Mouse (Mus musculus) lung, postnatal 0 days (tissue): ENCODE measurements at regions not wholly inside any gene's neighbourhood (a gene's known extent, or its start where the extent isn't known, plus 50 kb on each side); places are given as distances from the start of the nearest gene placed in this dataset.

ENCODE experiments used
- ATAC-seq: fragments of 200-750 bp; cut with Nextera tagmentation; 2 replicates; pipeline ENCODE4 v1.8.0; 2017; ENCODE audit warnings: moderate library complexity
- DNase-seq: peaks from one replicate; pipeline ENCODE4 v3.0.0-alpha.2; 2016; ENCODE audit warnings: low spot score
- H3K27ac ChIP-seq: fragments of 300-500 bp; sonication (generic); 2 replicates; pipeline ENCODE4 v1.5.1; 2014; ENCODE audit warnings: antibody characterized with exemption, mild to moderate bottlenecking, low read length, mixed read lengths
- H3K27me3 ChIP-seq: fragments of 300-500 bp; sonication (generic); replicated peaks from 2 replicates; pipeline ENCODE4 v1.6.1; 2014; ENCODE audit warnings: low read length, mixed read lengths; ENCODE audit not compliant: insufficient read depth
- H3K36me3 ChIP-seq: fragments of 300-500 bp; sonication (generic); 2 replicates; pipeline ENCODE4 v1.6.1; 2014; ENCODE audit warnings: low read length, mixed read lengths; ENCODE audit not compliant: insufficient read depth
- H3K4me1 ChIP-seq: fragments of 300-500 bp; sonication (generic); 2 replicates; pipeline ENCODE4 v1.6.1; 2014; ENCODE audit warnings: antibody characterized with exemption, low read depth, low read length, mixed read lengths; ENCODE audit not compliant: insufficient read depth
- H3K4me2 ChIP-seq: fragments of 300-500 bp; sonication (generic); replicated peaks from 2 replicates; pipeline ENCODE4 v1.6.1; 2014; ENCODE audit warnings: low read depth, mild to moderate bottlenecking, low read length, moderate library complexity, mixed read lengths
- H3K4me3 ChIP-seq: fragments of 300-500 bp; sonication (generic); 2 replicates; pipeline ENCODE4 v1.5.1; 2014; ENCODE audit warnings: low read depth, low read length
- H3K9ac ChIP-seq: fragments of 300-500 bp; sonication (generic); replicated peaks from 2 replicates; pipeline ENCODE4 v1.6.1; 2014; ENCODE audit warnings: low read depth, mild to moderate bottlenecking
- H3K9me3 ChIP-seq: fragments of 300-500 bp; sonication (generic); 2 replicates; pipeline ENCODE4 v1.6.1; 2016; ENCODE audit warnings: low read length, mixed read lengths
- CTCF ChIP-seq: IDR thresholded peaks from 2 replicates; pipeline ENCODE4 v1.5.1; 2016; ENCODE audit warnings: antibody characterized with exemption, mild to moderate bottlenecking
- EP300 ChIP-seq: IDR thresholded peaks from 2 replicates; pipeline ENCODE4 v1.6.1; 2016; ENCODE audit warnings: antibody characterized with exemption, mild to moderate bottlenecking, control low read depth
- WGBS: fragments of 180-500 bp; shearing (Covaris S2); extraction: QIAGEN DNeasy Blood & Tissue Kit; methylation state at CpG from one replicate; pipeline ENCODE4 v1.1.7; 2014; 5-methylcytosine and 5-hydroxymethylcytosine counted together

GRCm38 (mm10) chr5:133991994-133992393, 107.5 kb upstream of the Castor2 start:
- Histone ChIP-seq H3K4me1 (no peaks in the 10 kb centered on the region), H3K9ac (no peak overlapping the region), H3K4me2 (no peak overlapping the region), H3K27ac (no peak overlapping the region), H3K9me3 (no peaks in the 10 kb centered on the region), H3K27me3 (no peaks in the 10 kb centered on the region), H3K4me3 (no peak overlapping the region), H3K36me3 (no peaks in the 10 kb centered on the region)
- 68% methylated on average over 2 of the region's 2 CpGs for WGBS
- ATAC-seq = no peak
- TF ChIP-seq CTCF = no peak
- no peak for DNase-seq

GRCm38 (mm10) chr5:133991556-133991955, 108.0 kb upstream of the Castor2 start:
- H3K4me2 ChIP-seq = no peak overlapping the region
- no peaks in the 10 kb centered on the region for H3K9me3 ChIP-seq
- H3K27me3 ChIP-seq = no peaks in the 10 kb centered on the region
- no peaks in the 10 kb centered on the region for H3K4me1 ChIP-seq
- no peak overlapping the region for H3K9ac ChIP-seq
- DNase-seq (no peak), ATAC-seq (no peak)
- no peak overlapping the region for H3K27ac ChIP-seq
- WGBS = 32% methylated on average over 3 of the region's 3 CpGs
- no peak overlapping the region for H3K4me3 ChIP-seq
- no peaks in the 10 kb centered on the region for H3K36me3 ChIP-seq
- no peak for TF ChIP-seq EP300
- no peak for TF ChIP-seq CTCF

- 10% methylated on average over 14 of the region's 15 CpGs for WGBS
- H3K36me3 ChIP-seq = no peaks in the 10 kb centered on the region
- TF ChIP-seq CTCF (no peak), EP300 (no peak)
- H3K27ac ChIP-seq = no peak overlapping the region
- DNase-seq (no peak), ATAC-seq (no peak)
- no peaks in the 10 kb centered on the region for H3K4me1 ChIP-seq
- H3K4me2 ChIP-seq = no peak overlapping the region
- H3K9me3 ChIP-seq = no peaks in the 10 kb centered on the region
- H3K4me3 ChIP-seq = no peak overlapping the region
- H3K9ac ChIP-seq = no peak overlapping the region
- no peaks in the 10 kb centered on the region for H3K27me3 ChIP-seq
Measured at GRCm38 (mm10) chr5:133983249-133983966, 116.1 kb upstream of the Castor2 start.

- TF ChIP-seq EP300 (no peak), CTCF (no peak)
- Histone ChIP-seq H3K27ac (no peak overlapping the region), H3K27me3 (no peaks in the 10 kb centered on the region), H3K4me1 (no peaks in the 10 kb centered on the region), H3K4me2 (no peak overlapping the region), H3K9ac (no peak overlapping the region), H3K9me3 (no peaks in the 10 kb centered on the region), H3K4me3 (no peak overlapping the region), H3K36me3 (no peaks in the 10 kb centered on the region)
- WGBS = 61% methylated on average over 12 of the region's 12 CpGs
- DNase-seq (no peak), ATAC-seq (no peak)
Measured at GRCm38 (mm10) chr5:133970421-133970914, 129.0 kb upstream of the Castor2 start.

GRCm38 (mm10) chr5:133963301-133963700, 136.2 kb upstream of the Castor2 start:
- H3K9ac ChIP-seq = no peak overlapping the region
- no peaks in the 10 kb centered on the region for H3K36me3 ChIP-seq
- no peaks in the 10 kb centered on the region for H3K9me3 ChIP-seq
- no peak for DNase-seq
- no peaks in the 10 kb centered on the region for H3K27me3 ChIP-seq
- TF ChIP-seq EP300 = no peak
- TF ChIP-seq CTCF = no peak
- 84% methylated on average over 5 of the region's 5 CpGs for WGBS
- no peaks in the 10 kb centered on the region for H3K4me1 ChIP-seq
- H3K4me2 ChIP-seq = no peak overlapping the region
- no peak overlapping the region for H3K4me3 ChIP-seq
- H3K27ac ChIP-seq = no peak overlapping the region
- no peak for ATAC-seq

- Histone ChIP-seq H3K36me3 (no peaks in the 10 kb centered on the region), H3K4me2 (no peak overlapping the region), H3K27ac (no peak overlapping the region), H3K9me3 (no peaks in the 10 kb centered on the region), H3K4me3 (no peak overlapping the region), H3K4me1 (no peaks in the 10 kb centered on the region), H3K27me3 (no peaks in the 10 kb centered on the region), H3K9ac (no peak overlapping the region)
- 74% methylated on average over 3 of the region's 3 CpGs for WGBS
- TF ChIP-seq EP300 (no peak), CTCF (no peak)
- ATAC-seq (no peak), DNase-seq (no peak)
Measured at GRCm38 (mm10) chr5:133940841-133941240, 158.7 kb upstream of the Castor2 start.
